Mouse (Mus musculus): ENCODE measurements around the gene Hoxb6.

DNA sequence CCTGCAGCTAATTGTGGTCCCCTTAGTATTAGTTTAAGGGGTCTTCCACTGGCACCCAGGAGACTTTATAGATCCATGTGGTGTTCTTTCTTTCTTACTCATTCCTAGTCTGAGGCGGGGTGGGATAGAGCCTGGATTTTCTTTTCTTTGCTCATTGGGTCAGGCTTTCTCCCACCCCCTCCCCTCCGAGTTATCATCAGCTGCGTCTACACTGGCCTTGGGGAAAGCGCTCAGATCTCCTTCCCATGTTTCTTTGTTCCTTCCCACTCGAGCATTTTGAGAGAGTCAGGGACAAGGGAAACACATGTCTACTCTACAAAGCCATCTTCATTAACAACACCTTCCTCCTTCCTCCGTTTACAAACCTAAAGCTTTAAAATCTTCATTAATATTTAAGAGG lies 44.8 kb downstream of the Hoxb6 start:
- TF ChIP-seq CTCF (IDR thresholded peaks at IDR 0.05; ENCODE audit: control insufficient read depth, insufficient read depth, low read length) (no peak), POLR2A (IDR thresholded peaks at IDR 0.05; ENCODE audit: borderline replicate concordance, control insufficient read depth, low read depth, low read length) (no peak)
